Mouse (Mus musculus): Measurements from ENCODE around the gene Metap1. TPM values are rescaled to one million over a fixed set of nuclear protein-coding genes. Genes with fewer than 3 reads are reported as not detected.

Metap1 gene
- polyA plus RNA-seq, 1 experiment from 2014 or later, result 64.6 TPM

DNA sequence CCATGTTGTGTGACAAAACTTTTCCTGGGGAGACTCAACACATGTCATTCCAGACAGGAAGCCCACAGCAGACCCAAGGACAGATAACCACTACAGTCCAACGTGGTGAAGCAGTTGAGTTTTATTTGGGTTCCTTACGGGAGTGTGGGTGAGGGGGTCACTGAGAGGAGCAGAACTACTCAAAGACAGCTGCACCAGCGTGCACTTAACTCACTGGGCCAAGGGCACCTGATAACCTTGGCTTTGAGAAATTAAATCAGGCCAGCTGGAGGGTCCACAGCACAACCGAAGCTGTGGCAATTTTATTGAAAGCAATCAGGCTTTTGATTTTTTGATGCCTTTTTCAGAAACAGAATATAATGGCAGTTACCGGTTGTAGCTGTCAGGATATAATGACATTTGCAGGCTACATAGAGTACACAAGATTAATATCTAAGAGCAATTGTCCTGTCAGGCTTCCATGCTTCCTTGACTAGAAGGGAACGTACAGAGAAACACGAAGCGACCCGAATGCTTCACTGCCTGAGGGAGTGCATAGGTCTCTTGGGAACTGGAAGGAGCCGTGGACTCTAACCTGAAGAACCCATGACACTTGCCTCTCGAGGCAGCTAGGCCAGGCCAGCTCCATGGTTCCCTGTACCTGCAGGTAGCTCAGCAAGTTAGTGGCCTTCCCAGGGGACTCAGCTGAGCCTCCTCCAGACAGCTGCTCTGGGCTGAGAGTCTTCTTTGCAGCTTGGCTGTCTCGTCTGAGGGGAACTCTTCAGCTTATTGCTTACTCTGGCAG is 41.0 kb downstream of the Metap1 start:
- H3K4me1 ChIP-seq (replicated peaks; ENCODE audit: control insufficient read depth, insufficient read depth, low read length), result peaks cover 3% of the 10 kb centered on the region
- H3K27me3 ChIP-seq (ENCODE audit: control insufficient read depth, insufficient read depth, low read length), result no peaks in the 10 kb centered on the region
- H3K4me2 ChIP-seq (replicated peaks; ENCODE audit: low read depth, low read length), result no peak overlapping the region
- WGBS, result 79% methylated on average over 12 of the region's 12 CpGs
- peaks cover 5% of the 10 kb centered on the region; the same call in 1 of the 2 replicates for H3K36me3 ChIP-seq (ENCODE audit: control insufficient read depth, insufficient read depth, low read length)
- no peak overlapping the region for H3K9ac ChIP-seq (ENCODE audit: low read depth, low read length)
- ATAC-seq (ENCODE audit: low FRiP score), result no peak
- H3K9me3 ChIP-seq (ENCODE audit: control insufficient read depth, low read length), result no peaks in the 10 kb centered on the region
- no peak overlapping the region for H3K4me3 ChIP-seq (ENCODE audit: low read depth, low read length)
- no peak for DNase-seq (ENCODE audit: low spot score)
- H3K27ac ChIP-seq (ENCODE audit: low read depth, low read length), result no peak overlapping the region

GRCm38 (mm10) chr3:138443465-138443771 is 45.9 kb downstream of the Metap1 start:
- peak overlapping the region; percentile 88 for H3K4me3 ChIP-seq (ENCODE audit: low read depth, low read length)
- peak overlapping the region; percentile 78; the same call in 1 of the 2 replicates for H3K27ac ChIP-seq (ENCODE audit: low read depth, low read length)
- H3K27me3 ChIP-seq (ENCODE audit: control insufficient read depth, insufficient read depth, low read length), result no peaks in the 10 kb centered on the region
- H3K36me3 ChIP-seq (ENCODE audit: control insufficient read depth, insufficient read depth, low read length), result no peaks in the 10 kb centered on the region
- H3K9ac ChIP-seq (ENCODE audit: low read depth, low read length), result peak overlapping the region; percentile 86
- no peaks in the 10 kb centered on the region for H3K9me3 ChIP-seq (ENCODE audit: control insufficient read depth, low read length)
- H3K4me2 ChIP-seq (replicated peaks; ENCODE audit: low read depth, low read length), result peak overlapping the region; percentile 57
- ATAC-seq (ENCODE audit: low FRiP score), result no peak
- no peak for DNase-seq (ENCODE audit: low spot score)
- WGBS, result 5% methylated on average over 9 of the region's 9 CpGs
- peaks cover 3% of the 10 kb centered on the region for H3K4me1 ChIP-seq (replicated peaks; ENCODE audit: control insufficient read depth, insufficient read depth, low read length)

GRCm38 (mm10) chr3:138442612-138443464 is 46.5 kb downstream of the Metap1 start, which contains the start of gene Adh5:
TSS of gene Adh5 (plus strand) at chr3:138443093.
- Histone ChIP-seq H3K9me3 (ENCODE audit: control insufficient read depth, low read length) (no peaks in the 10 kb centered on the region), H3K9ac (ENCODE audit: low read depth, low read length) (peak within 1 kb of the TSS; percentile 86), H3K27ac (ENCODE audit: low read depth, low read length) (peak within 1 kb of the TSS; percentile 78), H3K27me3 (ENCODE audit: control insufficient read depth, insufficient read depth, low read length) (no peaks in the 10 kb centered on the region), H3K4me1 (replicated peaks; ENCODE audit: control insufficient read depth, insufficient read depth, low read length) (peaks cover 3% of the 10 kb centered on the region), H3K4me3 (ENCODE audit: low read depth, low read length) (peak within 1 kb of the TSS; percentile 88), H3K36me3 (ENCODE audit: control insufficient read depth, insufficient read depth, low read length) (no peaks in the 10 kb centered on the region), H3K4me2 (replicated peaks; ENCODE audit: low read depth, low read length) (peak within 1 kb of the TSS; percentile 80)
- WGBS, result under 1% methylated on average over 81 of the region's 86 CpGs
- ATAC-seq (ENCODE audit: low FRiP score) (peak; percentile 99), DNase-seq (ENCODE audit: low spot score) (peak; percentile 96)

- peak; percentile 20 for ATAC-seq (ENCODE audit: low FRiP score)
Measured at GRCm38 (mm10) chr3:138442203-138442602, 47.1 kb downstream of the Metap1 start.

GRCm38 (mm10) chr3:138438716-138439115 is 50.6 kb downstream of the Metap1 start:
- Histone ChIP-seq H3K4me3 (ENCODE audit: low read depth, low read length) (no peak overlapping the region), H3K4me1 (replicated peaks; ENCODE audit: control insufficient read depth, insufficient read depth, low read length) (no peaks in the 10 kb centered on the region), H3K4me2 (replicated peaks; ENCODE audit: low read depth, low read length) (no peak overlapping the region), H3K9ac (ENCODE audit: low read depth, low read length) (no peak overlapping the region), H3K9me3 (ENCODE audit: control insufficient read depth, low read length) (no peaks in the 10 kb centered on the region), H3K36me3 (ENCODE audit: control insufficient read depth, insufficient read depth, low read length) (no peaks in the 10 kb centered on the region), H3K27me3 (ENCODE audit: control insufficient read depth, insufficient read depth, low read length) (no peaks in the 10 kb centered on the region), H3K27ac (ENCODE audit: low read depth, low read length) (no peak overlapping the region)
- DNase-seq (ENCODE audit: low spot score) (no peak), ATAC-seq (ENCODE audit: low FRiP score) (no peak)
- WGBS, result 82% methylated on average over 3 of the region's 3 CpGs

More at GRCm38 (mm10) chr3:138442203-138442602, 47.1 kb downstream of the Metap1 start:
- no peaks in the 10 kb centered on the region for H3K36me3 ChIP-seq (ENCODE audit: control insufficient read depth, insufficient read depth, low read length)
- peak overlapping the region; percentile 80 for H3K4me2 ChIP-seq (replicated peaks; ENCODE audit: low read depth, low read length)
- no peak for DNase-seq (ENCODE audit: low spot score)
- H3K4me3 ChIP-seq (ENCODE audit: low read depth, low read length), result peak overlapping the region; percentile 88
- peaks cover 3% of the 10 kb centered on the region for H3K4me1 ChIP-seq (replicated peaks; ENCODE audit: control insufficient read depth, insufficient read depth, low read length)
- peak overlapping the region; percentile 60 for H3K27ac ChIP-seq (ENCODE audit: low read depth, low read length)
- WGBS, result 4% methylated on average over 9 of the region's 9 CpGs
- H3K9me3 ChIP-seq (ENCODE audit: control insufficient read depth, low read length), result no peaks in the 10 kb centered on the region
- H3K9ac ChIP-seq (ENCODE audit: low read depth, low read length), result peak overlapping the region; percentile 86
- H3K27me3 ChIP-seq (ENCODE audit: control insufficient read depth, insufficient read depth, low read length), result no peaks in the 10 kb centered on the region

DNA sequence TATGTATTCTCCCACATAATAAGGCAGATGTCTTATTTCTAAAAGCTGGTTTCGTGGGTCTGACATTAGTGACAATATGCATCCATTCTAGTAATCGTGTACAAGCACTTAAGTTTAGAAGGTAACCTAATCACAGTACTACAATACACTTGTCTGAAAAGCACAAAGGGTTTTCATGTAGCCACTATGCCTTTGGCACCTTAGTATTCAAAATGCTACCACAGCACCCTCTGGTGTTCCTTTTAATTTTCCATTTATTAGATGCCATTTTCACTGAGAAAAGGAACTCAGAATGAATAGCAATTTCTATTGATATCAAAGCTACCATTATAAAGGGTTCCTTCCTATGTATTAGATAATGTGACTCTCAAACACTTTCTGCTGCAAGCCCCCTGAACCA is 57.5 kb downstream of the Metap1 start:
- no peak for ATAC-seq (ENCODE audit: low FRiP score)
- 84% methylated on average over 2 of the region's 2 CpGs for WGBS
- Histone ChIP-seq H3K27me3 (ENCODE audit: control insufficient read depth, insufficient read depth, low read length) (no peaks in the 10 kb centered on the region), H3K4me2 (replicated peaks; ENCODE audit: low read depth, low read length) (no peak overlapping the region), H3K9ac (ENCODE audit: low read depth, low read length) (no peak overlapping the region), H3K4me1 (replicated peaks; ENCODE audit: control insufficient read depth, insufficient read depth, low read length) (no peaks in the 10 kb centered on the region), H3K27ac (ENCODE audit: low read depth, low read length) (no peak overlapping the region), H3K4me3 (ENCODE audit: low read depth, low read length) (no peak overlapping the region), H3K36me3 (ENCODE audit: control insufficient read depth, insufficient read depth, low read length) (no peaks in the 10 kb centered on the region), H3K9me3 (ENCODE audit: control insufficient read depth, low read length) (no peaks in the 10 kb centered on the region)
- DNase-seq (ENCODE audit: low spot score), result peak; percentile 52

GRCm38 (mm10) chr3:138430360-138430976 is 58.8 kb downstream of the Metap1 start:
- Histone ChIP-seq H3K9me3 (ENCODE audit: control insufficient read depth, low read length) (no peaks in the 10 kb centered on the region), H3K27ac (ENCODE audit: low read depth, low read length) (no peak overlapping the region), H3K36me3 (ENCODE audit: control insufficient read depth, insufficient read depth, low read length) (no peaks in the 10 kb centered on the region), H3K9ac (ENCODE audit: low read depth, low read length) (no peak overlapping the region), H3K4me1 (replicated peaks; ENCODE audit: control insufficient read depth, insufficient read depth, low read length) (no peaks in the 10 kb centered on the region), H3K4me3 (ENCODE audit: low read depth, low read length) (no peak overlapping the region), H3K4me2 (replicated peaks; ENCODE audit: low read depth, low read length) (no peak overlapping the region), H3K27me3 (ENCODE audit: control insufficient read depth, insufficient read depth, low read length) (no peaks in the 10 kb centered on the region)
- ATAC-seq (ENCODE audit: low FRiP score), result no peak
- 86% methylated on average over 6 of the region's 6 CpGs for WGBS
- DNase-seq (ENCODE audit: low spot score), result no peak

DNA sequence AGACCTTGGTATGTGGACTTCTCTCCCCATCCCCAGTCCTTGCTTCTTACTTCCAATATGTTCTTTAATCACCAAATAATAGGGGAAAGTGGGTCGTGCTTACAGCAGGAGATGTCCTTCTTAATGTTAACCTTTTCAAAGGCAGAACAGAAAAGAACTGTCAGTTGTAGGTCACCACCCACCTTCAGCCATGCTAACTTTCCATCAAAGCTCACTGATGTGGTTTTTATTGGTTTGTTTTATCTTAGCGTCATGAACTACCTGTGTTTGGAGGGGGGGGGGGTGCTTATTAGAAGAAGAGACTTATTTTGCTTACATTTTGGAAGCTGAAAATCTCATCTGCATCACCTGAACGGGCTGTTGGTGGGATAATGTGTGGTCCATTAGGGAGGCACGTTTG is 65.1 kb downstream of the Metap1 start:
- H3K9ac ChIP-seq (ENCODE audit: low read depth, low read length), result no peak overlapping the region
- H3K27me3 ChIP-seq (ENCODE audit: control insufficient read depth, insufficient read depth, low read length), result no peaks in the 10 kb centered on the region
- DNase-seq (ENCODE audit: low spot score), result no peak
- 74% methylated on average over 4 of the region's 4 CpGs for WGBS
- H3K9me3 ChIP-seq (ENCODE audit: control insufficient read depth, low read length), result no peaks in the 10 kb centered on the region
- no peaks in the 10 kb centered on the region for H3K36me3 ChIP-seq (ENCODE audit: control insufficient read depth, insufficient read depth, low read length)
- H3K4me3 ChIP-seq (ENCODE audit: low read depth, low read length), result no peak overlapping the region
- no peak overlapping the region for H3K4me2 ChIP-seq (replicated peaks; ENCODE audit: low read depth, low read length)
- no peak for ATAC-seq (ENCODE audit: low FRiP score)
- H3K27ac ChIP-seq (ENCODE audit: low read depth, low read length), result no peak overlapping the region
- no peaks in the 10 kb centered on the region for H3K4me1 ChIP-seq (replicated peaks; ENCODE audit: control insufficient read depth, insufficient read depth, low read length)
